Mouse (Mus musculus) heart, adult 2 months (tissue): ENCODE measurements around the gene Ncoa5. TPM values are rescaled to one million over a fixed set of nuclear protein-coding genes. Genes with fewer than 3 reads are reported as not detected.
A peak's percentile ranks its signal among the peaks of the same experiment; 100 is the strongest.

Source experiments
- DNase-seq, 2 experiments: peaks; one replicate each; pipeline ENCODE4 v3.0.0; 2021
- H3K27ac ChIP-seq: fragments of 200-600 bp; 2 replicates; pipeline ENCODE4 v1.8.1; 2022
- H3K27me3 ChIP-seq: fragments of 200-500 bp; 2 replicates; pipeline ENCODE4 v1.6.1; 2012; ENCODE audit warnings: mild to moderate bottlenecking, low read length, inconsistent platforms, mixed read lengths; ENCODE audit not compliant: control insufficient read depth, insufficient read depth
- H3K36me3 ChIP-seq: fragments of 200-500 bp; 2 replicates; pipeline ENCODE4 v1.6.1; 2012; ENCODE audit warnings: low read length, inconsistent platforms; ENCODE audit not compliant: control insufficient read depth, insufficient read depth
- H3K4me1 ChIP-seq: fragments of 200-500 bp; 2 replicates; pipeline ENCODE4 v1.6.1; 2011; ENCODE audit warnings: low read length; ENCODE audit not compliant: control insufficient read depth, insufficient read depth
- H3K4me3 ChIP-seq: fragments of 200-600 bp; 2 replicates; pipeline ENCODE4 v1.8.1; 2022
- H3K79me2 ChIP-seq: fragments of 200-500 bp; replicated peaks from 2 replicates; pipeline ENCODE4 v1.6.1; 2012; ENCODE audit warnings: mild to moderate bottlenecking, inconsistent platforms, low read length, moderate library complexity, mixed read lengths; ENCODE audit not compliant: control insufficient read depth, insufficient read depth
- H3K9ac ChIP-seq: fragments of 200-500 bp; 2 replicates; pipeline ENCODE4 v1.6.1; 2012; ENCODE audit warnings: low read depth, mild to moderate bottlenecking, control low read depth, inconsistent platforms, low read length, mixed read lengths
- CTCF ChIP-seq: fragments of 200-600 bp; IDR thresholded peaks from 2 replicates; pipeline ENCODE4 v1.8.1; 2022; ENCODE audit warnings: antibody characterized with exemption, mild to moderate bottlenecking, moderate library complexity
- EP300 ChIP-seq: fragments of 200-500 bp; IDR thresholded peaks from 2 replicates; pipeline ENCODE4 v1.6.1; 2011; ENCODE audit warnings: low read depth, low read length, control low read depth; ENCODE audit not compliant: insufficient read depth
- POLR2A ChIP-seq: fragments of 200-500 bp; IDR thresholded peaks from 2 replicates; pipeline ENCODE4 v1.6.1; 2011; ENCODE audit warnings: mild to moderate bottlenecking, low read depth, low read length, control low read depth; ENCODE audit not compliant: insufficient read depth
- WGBS: fragments of 180-500 bp; shearing (Covaris S2); methylation state at CpG from one replicate; pipeline ENCODE4 v1.1.7; 2018; 5-methylcytosine and 5-hydroxymethylcytosine counted together
- intact Hi-C: fragments of 180-260 bp; cut with DNase I; formaldehyde crosslinking; loops from one replicate; pipeline ENCODE4 v1.15.1; 2025
- long read RNA-seq: library from polyadenylated mRNA; stranded (forward); transcript quantifications from one replicate; pipeline ENCODE4 v2.0.0, GENCODE M21; 2021
- polyA plus RNA-seq: library from polyadenylated mRNA; depleted of rRNA; stranded (reverse); fragments of >200 nt; gene quantifications from 2 replicates; pipeline ENCODE4 v1.2.3, GENCODE M21; 2012; rRNA removed
- total RNA-seq, 2 experiments: library from RNA; stranded (reverse); gene quantifications; 2 replicates each; pipeline ENCODE4 v1.2.3; 2021

Ncoa5 gene
- total RNA-seq = 10 to 100 TPM; 18.6 to 20.6 TPM
- polyA plus RNA-seq = 16.4 and 21.2 TPM in 2 replicates
- long read RNA-seq, transcript Ncoa5-201 (8 exons, 3,179 nt) = major isoform, 10 of 14 reads
- long read RNA-seq, partial matches to known transcripts = 2 of 14 reads
- long read RNA-seq, other reads (novel, unspliced or antisense) = 1 of 14 reads

- intact Hi-C loops = loop anchor here (5.0 to 10.0 kb wide), 2 partner anchors 122 to 200 kb away; partner anchors contain the start of genes Ctsa, Neurl2 and Zfp335
- Histone ChIP-seq H3K27me3 (no peaks in the 10 kb centered on the region; the same call in none of the 2 replicates), H3K36me3 (peaks cover 2% of the 10 kb centered on the region; the same call in 1 of the 2 replicates), H3K27ac (peak within 1 kb of the TSS; percentile 94), H3K4me1 (no peaks in the 10 kb centered on the region; the same call in 1 of the 2 replicates), H3K9ac (peak within 1 kb of the TSS; percentile 98), H3K4me3 (peak within 1 kb of the TSS; percentile 92), H3K79me2 (peaks cover 1% of the 10 kb centered on the region; the same call in 1 of the 2 replicates)
- under 1% methylated on average over 108 of the region's 111 CpGs for WGBS
- peak; percentile 38 for TF ChIP-seq CTCF
- peak; percentile 65; the same call in 1 of the 2 replicates for TF ChIP-seq POLR2A
- TF ChIP-seq EP300 = no peak
- DNase-seq = peak; percentile 98 to 99
Observed at GRCm38 (mm10) chr2:165034131-165035057, at the start of gene Ncoa5. Ncoa5 (minus strand) TSS chr2:165034867.

GRCm38 (mm10) chr2:165081257-165081656, 46.6 kb upstream of the Ncoa5 start:
- H3K27ac ChIP-seq = no peak overlapping the region
- no peak overlapping the region for H3K4me3 ChIP-seq
- no peaks in the 10 kb centered on the region for H3K36me3 ChIP-seq
- intact Hi-C loops = no loop called here
- no peak for TF ChIP-seq EP300
- TF ChIP-seq CTCF = no peak
- TF ChIP-seq POLR2A = no peak
- no peaks in the 10 kb centered on the region for H3K4me1 ChIP-seq
- no peak overlapping the region for H3K9ac ChIP-seq
- no peaks in the 10 kb centered on the region for H3K79me2 ChIP-seq
- no peak for DNase-seq
- peaks cover 5% of the 10 kb centered on the region for H3K27me3 ChIP-seq
- WGBS = 14% methylated on average over 7 of the region's 7 CpGs

- H3K27me3 ChIP-seq = peaks cover 5% of the 10 kb centered on the region
- 19% methylated on average over 9 of the region's 9 CpGs for WGBS
- no peaks in the 10 kb centered on the region for H3K79me2 ChIP-seq
- TF ChIP-seq EP300 (no peak), CTCF (no peak), POLR2A (no peak)
- no peaks in the 10 kb centered on the region for H3K36me3 ChIP-seq
- intact Hi-C loops = no loop called here
- H3K4me1 ChIP-seq = no peaks in the 10 kb centered on the region
- H3K9ac ChIP-seq = no peak overlapping the region
- DNase-seq = no peak
- H3K27ac ChIP-seq = no peak overlapping the region
- H3K4me3 ChIP-seq = no peak overlapping the region
Observed at GRCm38 (mm10) chr2:165080657-165081056, 46.0 kb upstream of the Ncoa5 start.

GRCm38 (mm10) chr2:165078605-165079004, 43.9 kb upstream of the Ncoa5 start:
- H3K4me1 ChIP-seq = no peaks in the 10 kb centered on the region; the same call in 1 of the 2 replicates
- no peak overlapping the region for H3K9ac ChIP-seq
- no peak for DNase-seq
- H3K4me3 ChIP-seq = no peak overlapping the region
- 19% methylated on average over 10 of the region's 10 CpGs for WGBS
- H3K79me2 ChIP-seq = no peaks in the 10 kb centered on the region
- H3K36me3 ChIP-seq = no peaks in the 10 kb centered on the region
- TF ChIP-seq POLR2A (no peak), CTCF (peak; percentile 35)
- peaks cover 5% of the 10 kb centered on the region for H3K27me3 ChIP-seq
- intact Hi-C loops = loop anchor here (2.0 kb wide), 1 partner anchor 156 kb away; the partner anchor contains the start of gene Cdh22
- no peak overlapping the region for H3K27ac ChIP-seq

GRCm38 (mm10) chr2:165078045-165078444, 43.4 kb upstream of the Ncoa5 start:
- Histone ChIP-seq H3K36me3 (no peaks in the 10 kb centered on the region), H3K79me2 (no peaks in the 10 kb centered on the region), H3K27me3 (peaks cover 5% of the 10 kb centered on the region), H3K9ac (no peak overlapping the region), H3K27ac (no peak overlapping the region), H3K4me1 (no peaks in the 10 kb centered on the region; the same call in 1 of the 2 replicates), H3K4me3 (no peak overlapping the region)
- DNase-seq = no peak
- intact Hi-C loops = loop anchor here (2.0 kb wide), 1 partner anchor 157 kb away; the partner anchor contains the start of gene Cdh22
- 59% methylated on average over 8 of the region's 8 CpGs for WGBS
- no peak for TF ChIP-seq CTCF
- no peak for TF ChIP-seq POLR2A
- no peak for TF ChIP-seq EP300

GRCm38 (mm10) chr2:165077055-165077454, 42.4 kb upstream of the Ncoa5 start:
- H3K4me3 ChIP-seq = no peak overlapping the region
- peaks cover 5% of the 10 kb centered on the region for H3K27me3 ChIP-seq
- H3K36me3 ChIP-seq = no peaks in the 10 kb centered on the region
- H3K27ac ChIP-seq = no peak overlapping the region
- intact Hi-C loops = no loop called here
- H3K79me2 ChIP-seq = no peaks in the 10 kb centered on the region
- 16% methylated on average over 9 of the region's 9 CpGs for WGBS
- no peak for DNase-seq
- TF ChIP-seq POLR2A (no peak), CTCF (no peak), EP300 (no peak)
- H3K9ac ChIP-seq = no peak overlapping the region
- no peaks in the 10 kb centered on the region; the same call in 1 of the 2 replicates for H3K4me1 ChIP-seq
